Mouse (Mus musculus) ovary, adult 2 months (tissue): ENCODE data around the gene Igfbp1. TPM values are rescaled to one million over a fixed set of nuclear protein-coding genes. Genes with fewer than 3 reads are reported as not detected.

Experiments
- polyA plus RNA-seq: library from polyadenylated mRNA; depleted of rRNA; stranded (reverse); fragments of >200 nt; gene quantifications from 2 replicates; pipeline ENCODE4 v1.2.3, GENCODE M21; 2012; rRNA removed

The Igfbp1 gene
- 0.43 and 0.49 TPM in 2 replicates for polyA plus RNA-seq

DNA sequence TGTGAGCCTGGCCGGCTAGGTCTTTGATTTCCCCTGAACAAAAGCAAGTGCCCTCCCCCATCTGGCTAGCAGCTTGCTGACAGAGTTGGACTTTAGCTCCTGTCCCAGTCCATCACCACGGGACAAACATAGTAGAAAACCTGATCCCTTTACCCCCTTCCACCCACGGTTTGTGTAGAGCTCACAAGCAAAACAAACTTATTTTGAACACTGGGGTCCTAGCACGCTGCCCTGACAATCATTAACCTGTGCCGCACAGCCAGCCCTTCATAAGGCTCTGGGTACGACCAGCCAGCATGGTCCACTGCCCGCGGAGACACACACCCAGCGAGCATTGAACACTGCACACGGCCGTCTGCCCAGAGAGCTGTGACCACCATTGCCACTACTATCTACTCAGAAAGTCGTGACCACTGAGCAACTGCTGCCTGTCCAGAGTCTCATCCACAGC, at the start of gene Igfbp1:
Gene Igfbp1 (plus strand): TSS at position 292 of the 451 bp plus-strand sequence.

DNA sequence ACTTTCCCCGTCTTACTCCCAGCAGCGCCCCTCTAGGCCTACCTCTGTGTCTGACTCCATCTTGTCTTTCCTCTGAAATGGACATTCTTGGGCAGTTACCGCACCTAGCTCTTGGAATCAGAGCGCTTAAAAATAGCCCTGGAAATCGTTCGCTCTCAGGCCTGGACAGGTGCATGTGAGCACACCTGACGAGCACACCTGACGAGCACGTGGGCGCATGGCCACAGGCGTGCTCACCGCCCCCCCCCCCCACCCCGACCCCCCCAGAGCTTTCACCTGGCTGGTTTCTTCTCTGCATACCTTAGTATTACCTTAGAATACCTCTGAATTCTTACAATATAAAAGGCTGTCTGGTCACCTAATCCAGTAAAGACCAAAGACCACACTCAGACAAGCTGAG, 9.1 kb upstream of the Igfbp1 start, which contains the start of gene Gm11985:
Gene Gm11985 (minus strand): TSS at position 101 of the 400 bp plus-strand sequence.

DNA sequence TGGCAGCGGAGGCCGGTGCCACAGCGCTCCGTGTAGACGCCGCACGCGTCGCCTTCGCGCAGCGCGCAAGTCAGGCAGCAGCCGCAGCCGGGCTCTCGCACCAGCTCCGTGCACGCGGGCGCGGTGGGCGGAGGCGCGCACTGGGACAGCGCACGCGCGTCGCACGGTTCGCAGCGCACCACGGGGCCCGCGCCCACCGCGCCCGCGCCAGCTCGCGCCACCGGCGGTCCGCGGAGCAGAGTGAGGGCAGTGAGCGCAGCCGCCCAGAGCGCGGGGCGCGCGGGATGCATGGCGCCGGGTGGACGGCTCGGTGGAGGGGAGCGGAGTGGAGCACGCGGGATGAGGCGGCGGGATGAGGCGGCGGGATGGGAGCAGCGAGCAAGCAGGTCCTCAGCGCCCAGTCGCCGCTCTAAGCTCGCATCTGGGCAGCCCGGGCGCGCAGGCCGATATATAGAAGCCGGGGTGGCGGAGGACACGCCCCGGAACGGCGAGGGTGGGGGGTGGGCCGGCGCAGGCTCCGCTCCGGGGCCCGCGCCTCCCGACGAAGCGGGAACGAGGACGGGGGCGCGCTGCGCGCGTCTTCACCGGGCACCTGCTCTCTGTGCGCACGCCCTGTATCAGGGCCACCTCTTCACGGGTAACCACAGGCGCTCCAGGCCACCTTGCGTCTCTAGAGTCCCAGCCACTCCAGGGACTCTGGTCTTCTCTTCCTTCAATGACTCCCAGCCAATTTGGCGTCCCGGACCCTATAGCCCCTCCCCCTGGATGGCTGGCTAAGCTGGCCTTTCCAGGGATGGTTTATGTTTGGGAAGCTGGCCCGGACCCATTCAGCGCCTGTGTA, 16.1 kb downstream of the Igfbp1 start, which contains the start of gene Igfbp3:
Gene Igfbp3 (minus strand): TSS at position 423 of the 841 bp plus-strand sequence.

Other genes with a start within 250 kb of the Igfbp1 start
- 0.73 and 1.6 TPM in 2 replicates for gene Adcy1, start 134.3 kb upstream of the Igfbp1 start, polyA plus RNA-seq
- 0.85 and 2.3 TPM in 2 replicates for gene Gm11985, start 9.2 kb upstream of the Igfbp1 start, polyA plus RNA-seq
- 115 and 209 TPM in 2 replicates for gene Igfbp3, start 16.1 kb downstream of the Igfbp1 start, polyA plus RNA-seq